7 mouse cellular contexts compared by ENCODE assay signal in the genomic region with DNA sequence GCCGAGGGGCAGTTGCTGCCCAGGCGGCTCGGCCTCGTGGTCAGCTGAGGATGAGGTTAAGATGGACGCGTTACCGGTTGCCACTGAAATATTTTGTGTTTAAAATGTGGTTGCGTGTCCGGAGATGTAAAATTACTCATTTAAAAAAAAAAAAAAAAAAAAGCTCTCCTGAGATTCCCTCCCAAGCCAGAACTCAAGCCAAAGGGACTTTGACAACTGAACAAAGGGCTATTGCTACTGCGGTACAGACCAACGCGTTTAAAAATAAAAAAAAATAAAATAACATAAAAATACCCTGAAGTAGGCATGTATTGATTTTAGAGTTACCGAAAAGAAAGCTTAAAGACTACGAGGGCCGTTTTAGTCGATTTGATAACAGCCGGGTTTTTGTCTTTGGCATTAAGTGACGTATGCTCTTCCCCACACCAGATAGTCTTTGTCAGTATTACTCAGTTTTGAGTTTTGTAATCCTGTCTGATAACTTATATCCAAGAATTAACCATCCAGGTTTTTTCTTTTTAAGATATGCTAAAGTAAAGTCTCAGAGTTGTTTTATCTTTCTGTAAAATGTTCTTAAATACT. TPM values are rescaled to one million over a fixed set of nuclear protein-coding genes. Genes with fewer than 3 reads are reported as not detected.
DNase-seq lines count a peak whose midpoint lies in the region; ATAC-seq lines count a peak whose summit lies in the region.

No protein-coding gene starts in this region.

- H3K4me1 ChIP-seq in neural tube, embryonic 11.5 days (ENCODE audit: control insufficient read depth, insufficient read depth, low read length) = no peaks in the 10 kb centered on the region
- H3K4me1 ChIP-seq in embryonic facial prominence, embryonic 14.5 days (ENCODE audit: control insufficient read depth, insufficient read depth, low read length) = peaks cover 6% of the 10 kb centered on the region
- H3K4me1 ChIP-seq in limb, embryonic 13.5 days = peaks cover 8% of the 10 kb centered on the region; the same call in 1 of the 2 replicates
- H3K4me1 ChIP-seq in stomach, embryonic 14.5 days (ENCODE audit: control insufficient read depth, insufficient read depth, low read length) = no peaks in the 10 kb centered on the region

- H3K27ac ChIP-seq in neural tube, embryonic 11.5 days (ENCODE audit: low read depth, low read length) = peak overlapping the region; percentile 98
- peak overlapping the region; percentile 99 for H3K27ac ChIP-seq in embryonic facial prominence, embryonic 14.5 days (replicated peaks; ENCODE audit: low read depth, low read length)
- peak overlapping the region; percentile 98 for H3K27ac ChIP-seq in limb, embryonic 13.5 days
- H3K27ac ChIP-seq in stomach, embryonic 14.5 days (ENCODE audit: low read length) = peak overlapping the region; percentile 99

- no peaks in the 10 kb centered on the region for H3K27me3 ChIP-seq in neural tube, embryonic 11.5 days (ENCODE audit: control insufficient read depth, insufficient read depth, low read length)
- no peaks in the 10 kb centered on the region for H3K27me3 ChIP-seq in embryonic facial prominence, embryonic 14.5 days (replicated peaks; ENCODE audit: control insufficient read depth, insufficient read depth, low read length)
- H3K27me3 ChIP-seq in limb, embryonic 13.5 days = no peaks in the 10 kb centered on the region
- no peaks in the 10 kb centered on the region for H3K27me3 ChIP-seq in stomach, embryonic 14.5 days (ENCODE audit: control insufficient read depth, insufficient read depth, low read length)

- under 1% methylated on average over 18 of the region's 18 CpGs for WGBS in neural tube, embryonic 11.5 days
- WGBS in embryonic facial prominence, embryonic 14.5 days = under 1% methylated on average over 18 of the region's 18 CpGs
- under 1% methylated on average over 18 of the region's 18 CpGs for WGBS in limb, embryonic 13.5 days
- under 1% methylated on average over 18 of the region's 18 CpGs for WGBS in stomach, embryonic 14.5 days

- H3K9me3 ChIP-seq in neural tube, embryonic 11.5 days (ENCODE audit: control insufficient read depth, low read length) = no peaks in the 10 kb centered on the region
- no peaks in the 10 kb centered on the region for H3K9me3 ChIP-seq in embryonic facial prominence, embryonic 14.5 days (ENCODE audit: control insufficient read depth, low read length)
- H3K9me3 ChIP-seq in limb, embryonic 13.5 days = no peaks in the 10 kb centered on the region
- no peaks in the 10 kb centered on the region for H3K9me3 ChIP-seq in stomach, embryonic 14.5 days (ENCODE audit: control insufficient read depth, low read depth, low read length)

- H3K4me3 ChIP-seq in neural tube, embryonic 11.5 days (ENCODE audit: low read depth, low read length) = peak overlapping the region; percentile 65
- H3K4me3 ChIP-seq in embryonic facial prominence, embryonic 14.5 days (ENCODE audit: low read depth, low read length) = peak overlapping the region; percentile 51
- peak overlapping the region; percentile 64 for H3K4me3 ChIP-seq in limb, embryonic 13.5 days
- peak overlapping the region; percentile 55 for H3K4me3 ChIP-seq in stomach, embryonic 14.5 days (ENCODE audit: low read depth, low read length)

- no peaks in the 10 kb centered on the region for H3K36me3 ChIP-seq in neural tube, embryonic 11.5 days (ENCODE audit: control insufficient read depth, insufficient read depth, low read length)
- peaks cover 7% of the 10 kb centered on the region for H3K36me3 ChIP-seq in embryonic facial prominence, embryonic 14.5 days (ENCODE audit: control insufficient read depth, insufficient read depth, low read length)
- H3K36me3 ChIP-seq in limb, embryonic 13.5 days = peaks cover 3% of the 10 kb centered on the region
- H3K36me3 ChIP-seq in stomach, embryonic 14.5 days (ENCODE audit: control insufficient read depth, insufficient read depth, low read length) = no peaks in the 10 kb centered on the region; the same call in 1 of the 2 replicates

- H3K9ac ChIP-seq in neural tube, embryonic 11.5 days (ENCODE audit: low read length) = peak overlapping the region; percentile 89
- peak overlapping the region; percentile 89 for H3K9ac ChIP-seq in embryonic facial prominence, embryonic 14.5 days (ENCODE audit: low read depth, low read length)
- peak overlapping the region; percentile 80 for H3K9ac ChIP-seq in limb, embryonic 13.5 days
- peak overlapping the region; percentile 57 for H3K9ac ChIP-seq in stomach, embryonic 14.5 days (replicated peaks; ENCODE audit: low read depth, low read length)

- peak overlapping the region; percentile 74 for H3K4me2 ChIP-seq in neural tube, embryonic 11.5 days (ENCODE audit: low read depth)
- peak overlapping the region; percentile 83 for H3K4me2 ChIP-seq in embryonic facial prominence, embryonic 14.5 days (ENCODE audit: low read depth, low read length)
- H3K4me2 ChIP-seq in limb, embryonic 13.5 days (replicated peaks) = peak overlapping the region; percentile 73
- peak overlapping the region; percentile 80 for H3K4me2 ChIP-seq in stomach, embryonic 14.5 days (replicated peaks; ENCODE audit: low read depth, low read length)

- peak; percentile 35 for DNase-seq in neural tube, embryonic 11.5 days (ENCODE audit: low spot score)
- no peak for DNase-seq in neural tube, embryonic 10.5 days (ENCODE audit: extremely low spot score, low spot score)
- DNase-seq in embryonic facial prominence, embryonic 14.5 days (ENCODE audit: low spot score) = peak; percentile 23
- no peak for DNase-seq in gastrocnemius, adult 18-20 months (ENCODE audit: low spot score)
- no peak for DNase-seq in right cerebral cortex, postnatal 4 days

- no peak for ATAC-seq in neural tube, embryonic 11.5 days (ENCODE audit: insufficient read depth, low FRiP score, low TSS enrichment)
- no peak for ATAC-seq in embryonic facial prominence, embryonic 14.5 days (ENCODE audit: low read depth)
- no peak for ATAC-seq in limb, embryonic 13.5 days (ENCODE audit: low FRiP score, low read depth)
- no peak; the same call in 1 of the 2 replicates for ATAC-seq in stomach, embryonic 14.5 days (ENCODE audit: insufficient number of reproducible peaks, insufficient read depth, low FRiP score, low read depth)

RNA-seq across cellular contexts. Expression of a gene that starts 0.6 kb away (rescaled TPM):
- polyA plus RNA-seq in neural tube, embryonic 11.5 days (2014; fragmentation: Nextera tagmentation; extraction: Ambion mirVana) = 7.5 and 7.8 TPM in 2 replicates
- polyA plus RNA-seq in embryonic facial prominence, embryonic 14.5 days (2014; fragmentation: Nextera tagmentation; extraction: Ambion mirVana) = 6.3 TPM in 2 replicates
- polyA plus RNA-seq in limb, embryonic 13.5 days (2015; fragmentation: Nextera tagmentation; extraction: Ambion mirVana) = 9.0 and 9.2 TPM in 2 replicates
- polyA plus RNA-seq in stomach, embryonic 14.5 days (2014; fragmentation: Nextera tagmentation; extraction: Ambion mirVana) = 7.6 and 8.8 TPM in 2 replicates
- 1 to 10 TPM; 1.6 to 1.7 TPM for total RNA-seq in gastrocnemius, adult 18-20 months (2021)

RNA-seq across cellular contexts. Expression of a gene that starts 0.9 kb away (rescaled TPM):
- 13.8 and 17.0 TPM in 2 replicates for polyA plus RNA-seq in neural tube, embryonic 11.5 days (2014; fragmentation: Nextera tagmentation; extraction: Ambion mirVana)
- 10.7 and 11.2 TPM in 2 replicates for polyA plus RNA-seq in embryonic facial prominence, embryonic 14.5 days (2014; fragmentation: Nextera tagmentation; extraction: Ambion mirVana)
- polyA plus RNA-seq in limb, embryonic 13.5 days (2015; fragmentation: Nextera tagmentation; extraction: Ambion mirVana) = 11.1 and 11.2 TPM in 2 replicates
- 10.2 and 11.1 TPM in 2 replicates for polyA plus RNA-seq in stomach, embryonic 14.5 days (2014; fragmentation: Nextera tagmentation; extraction: Ambion mirVana)
- total RNA-seq in gastrocnemius, adult 18-20 months (2021) = 1 to 10 TPM in 1 of 2 experiments, under 1 TPM in 1; 0.94 to 2.4 TPM

RNA-seq across cellular contexts. Expression of a gene that starts 49.5 kb away (rescaled TPM):
- not detected in 2 replicates for polyA plus RNA-seq in neural tube, embryonic 11.5 days (2014; fragmentation: Nextera tagmentation; extraction: Ambion mirVana)
- 0.21 TPM in 1 of 2 replicates, not detected in the other for polyA plus RNA-seq in embryonic facial prominence, embryonic 14.5 days (2014; fragmentation: Nextera tagmentation; extraction: Ambion mirVana)
- polyA plus RNA-seq in limb, embryonic 13.5 days (2015; fragmentation: Nextera tagmentation; extraction: Ambion mirVana) = 0.13 TPM in 1 of 2 replicates, not detected in the other
- 0.38 and 0.80 TPM in 2 replicates for polyA plus RNA-seq in stomach, embryonic 14.5 days (2014; fragmentation: Nextera tagmentation; extraction: Ambion mirVana)
- total RNA-seq in gastrocnemius, adult 18-20 months (2021) = not detected

Comparison
In these comparisons a context has a peak if more than half of its experiments do, and no peak if none do; other contexts are left out.
1. DNase-seq: peak in neural tube, embryonic 11.5 days (single experiment) and embryonic facial prominence, embryonic 14.5 days (single experiment); none in neural tube, embryonic 10.5 days (single experiment), gastrocnemius, adult 18-20 months (single experiment) and right cerebral cortex, postnatal 4 days (single experiment).
2. Peak in every context shown above with its lines, with median percentiles within 50 percentile points of each other: H3K27ac ChIP-seq, H3K4me2 ChIP-seq, H3K4me3 ChIP-seq and H3K9ac ChIP-seq.